Mouse (Mus musculus) CH12.LX (cell line): Measurements from ENCODE around the gene Cx3cl1. TPM values are rescaled to one million over a fixed set of nuclear protein-coding genes. Genes with fewer than 3 reads are reported as not detected.

Source experiments
- DNase-seq: peaks from one replicate; pipeline ENCODE4 v3.0.0-alpha.2; 2013; ENCODE audit errors: extremely low read depth
- H3K27ac ChIP-seq: 2 replicates; pipeline ENCODE4 v1.5.1; 2012; ENCODE audit warnings: low read depth, mild to moderate bottlenecking, control low read depth, moderate library complexity; ENCODE audit not compliant: insufficient read depth
- H3K27me3 ChIP-seq: replicated peaks from 2 replicates; pipeline ENCODE3; 2012; ENCODE audit warnings: inconsistent platforms
- H3K36me3 ChIP-seq, 2 experiments: replicated peaks in 1 of 2; 2 replicates each; pipeline versions ENCODE3 to v1.6.1; 2012; ENCODE audit warnings: inconsistent platforms in 1 of 2, low read length in 1 of 2, mild to moderate bottlenecking in 1 of 2, mixed read lengths in 1 of 2, moderate library complexity in 1 of 2; ENCODE audit not compliant: control insufficient read depth in 1 of 2, insufficient read depth in 1 of 2
- H3K4me1 ChIP-seq, 2 experiments: 2 replicates each; pipeline ENCODE4 v1.6.1; 2012; ENCODE audit warnings: inconsistent platforms in 1 of 2, moderate library complexity in 1 of 2; ENCODE audit not compliant: insufficient read depth in 2 of 2, control insufficient read depth in 1 of 2
- H3K4me2 ChIP-seq: 2 replicates; pipeline ENCODE4 v1.6.1; 2012; ENCODE audit warnings: low read depth, mild to moderate bottlenecking, control low read depth; ENCODE audit not compliant: poor library complexity, insufficient read depth, severe bottlenecking
- H3K4me3 ChIP-seq, 3 experiments: fragments of 150-350 bp in 1 of 3; sonication (generic) in 1 of 3; replicated peaks in 1 of 3; 2 replicates each; pipeline versions ENCODE3 to v1.5.1; 2011 to 2012; ENCODE audit warnings: low read depth in 2 of 3, low read length in 2 of 3, mild to moderate bottlenecking in 2 of 3, moderate library complexity in 2 of 3, control low read depth in 1 of 3, improper control_type of control experiment in 1 of 3, inconsistent platforms in 1 of 3, mixed read lengths in 1 of 3; ENCODE audit not compliant: poor library complexity in 1 of 3
- H3K79me2 ChIP-seq: replicated peaks from 2 replicates; pipeline ENCODE4 v1.6.1; 2012; ENCODE audit warnings: mild to moderate bottlenecking, moderate library complexity; ENCODE audit not compliant: control insufficient read depth, poor library complexity, insufficient read depth, severe bottlenecking; ENCODE audit errors: extremely low read depth
- H3K9ac ChIP-seq: 2 replicates; pipeline ENCODE4 v1.6.1; 2012; ENCODE audit warnings: low read depth, mild to moderate bottlenecking, control low read depth, moderate library complexity; ENCODE audit not compliant: insufficient read depth
- H3K9me3 ChIP-seq: replicated peaks from 2 replicates; pipeline ENCODE3; 2012; ENCODE audit warnings: low read length, inconsistent platforms, mixed read lengths
- BHLHE40 ChIP-seq: IDR thresholded peaks from 2 replicates; pipeline ENCODE4 v1.6.1; 2011; ENCODE audit warnings: mild to moderate bottlenecking, low read depth, low read length, improper control_type of control experiment
- CHD2 ChIP-seq: IDR thresholded peaks from 2 replicates; pipeline ENCODE4 v1.6.1; 2011; ENCODE audit warnings: low read length, improper control_type of control experiment
- ELF1 ChIP-seq: IDR thresholded peaks from 2 replicates; pipeline ENCODE4 v1.6.1; 2014; ENCODE audit warnings: low read depth, mild to moderate bottlenecking, inconsistent platforms, low read length, improper control_type of control experiment
- EP300 ChIP-seq: IDR thresholded peaks from 2 replicates; pipeline ENCODE4 v1.6.1; 2011; ENCODE audit warnings: low read length, improper control_type of control experiment
- ETS1 ChIP-seq: conservative IDR thresholded peaks from 2 replicates; pipeline ENCODE4 v1.6.1; 2012; ENCODE audit warnings: low read depth, mild to moderate bottlenecking, inconsistent platforms, low read length, improper control_type of control experiment, moderate library complexity
- GABPA ChIP-seq: IDR thresholded peaks from 2 replicates; pipeline ENCODE4 v1.6.1; 2012; ENCODE audit warnings: low read depth, low read length, improper control_type of control experiment, inconsistent platforms; ENCODE audit not compliant: insufficient replicate concordance
- IRF4 ChIP-seq: IDR thresholded peaks from 2 replicates; pipeline ENCODE4 v1.6.1; 2014; ENCODE audit warnings: low read depth, mild to moderate bottlenecking, inconsistent platforms, low read length, improper control_type of control experiment
- JUN ChIP-seq: IDR thresholded peaks from 2 replicates; pipeline ENCODE4 v1.6.1; 2011; ENCODE audit warnings: low read depth, mild to moderate bottlenecking, low read length, improper control_type of control experiment, moderate library complexity; ENCODE audit not compliant: insufficient read depth
- KAT2A ChIP-seq: IDR thresholded peaks from 2 replicates; pipeline ENCODE4 v1.6.1; 2012; ENCODE audit warnings: low read length, improper control_type of control experiment, inconsistent platforms; ENCODE audit not compliant: insufficient replicate concordance
- MAFK ChIP-seq: IDR thresholded peaks from 2 replicates; pipeline ENCODE4 v1.6.1; 2011; ENCODE audit warnings: low read length, improper control_type of control experiment; ENCODE audit not compliant: insufficient replicate concordance
- MAZ ChIP-seq: IDR thresholded peaks from 2 replicates; pipeline ENCODE4 v1.6.1; 2012; ENCODE audit warnings: low read depth, mild to moderate bottlenecking, inconsistent platforms, low read length, improper control_type of control experiment, moderate library complexity
- NELFE ChIP-seq: IDR thresholded peaks from 2 replicates; pipeline ENCODE4 v1.6.1; 2011; ENCODE audit warnings: low read depth, low read length, improper control_type of control experiment
- NRF1 ChIP-seq: IDR thresholded peaks from 2 replicates; pipeline ENCODE4 v1.6.1; 2014; ENCODE audit warnings: low read depth, mild to moderate bottlenecking, inconsistent platforms, low read length, improper control_type of control experiment, moderate library complexity
- PAX5 ChIP-seq: IDR thresholded peaks from 2 replicates; pipeline ENCODE4 v1.6.1; 2012; ENCODE audit warnings: low read length, inconsistent platforms, mixed read lengths
- POLR2A ChIP-seq: IDR thresholded peaks from 2 replicates; pipeline ENCODE4 v1.6.1; 2011; ENCODE audit warnings: low read depth, mild to moderate bottlenecking, improper control_type of control experiment, low read length
- RCOR1 ChIP-seq: conservative IDR thresholded peaks from 2 replicates; pipeline ENCODE4 v1.6.1; 2012; ENCODE audit warnings: low read depth, mild to moderate bottlenecking, inconsistent platforms, low read length, improper control_type of control experiment
- SIN3A ChIP-seq: IDR thresholded peaks from 2 replicates; pipeline ENCODE4 v1.6.1; 2012; ENCODE audit warnings: low read length, improper control_type of control experiment, inconsistent platforms
- SMC3 ChIP-seq: IDR thresholded peaks from 2 replicates; pipeline ENCODE4 v1.6.1; 2011; ENCODE audit warnings: low read depth, low read length, improper control_type of control experiment
- TCF12 ChIP-seq: IDR thresholded peaks from 2 replicates; pipeline ENCODE4 v1.6.1; 2014; ENCODE audit warnings: low read depth, mild to moderate bottlenecking, inconsistent platforms, low read length, improper control_type of control experiment
- UBTF ChIP-seq: IDR thresholded peaks from 2 replicates; pipeline ENCODE4 v1.6.1; 2012; ENCODE audit warnings: low read depth, mild to moderate bottlenecking, inconsistent platforms, low read length, improper control_type of control experiment, moderate library complexity
- USF1 ChIP-seq: IDR thresholded peaks from 2 replicates; pipeline ENCODE4 v1.6.1; 2014; ENCODE audit warnings: low read depth, mild to moderate bottlenecking, inconsistent platforms, low read length, improper control_type of control experiment
- ZKSCAN1 ChIP-seq: IDR thresholded peaks from 2 replicates; pipeline ENCODE4 v1.6.1; 2012; ENCODE audit warnings: low read depth, inconsistent platforms, low read length, improper control_type of control experiment, borderline replicate concordance
- ZMIZ1 ChIP-seq: IDR thresholded peaks from 2 replicates; pipeline ENCODE4 v1.6.1; 2012; ENCODE audit warnings: low read depth, mild to moderate bottlenecking, inconsistent platforms, low read length, improper control_type of control experiment
- ZNF384 ChIP-seq: IDR thresholded peaks from 2 replicates; pipeline ENCODE4 v1.6.1; 2012; ENCODE audit warnings: low read depth, low read length, improper control_type of control experiment, inconsistent platforms
- dilution Hi-C: fragments of 300-500 bp; cut with MboI; formaldehyde crosslinking; loops from 2 replicates; pipeline ENCODE4 v1.14.3; 2020; ENCODE audit warnings: low sequenced_read_pairs; ENCODE audit not compliant: extremely low pct_unique_long_range_greater_than_20kb, extremely low pct_ligation_motif_present
- in situ Hi-C: fragments of 300-500 bp; cut with MboI; formaldehyde crosslinking; loops from 3 replicates; pipeline ENCODE4 v1.14.3; 2019; ENCODE audit warnings: low sequenced_read_pairs, low pct_ligation_motif_present, low pct_unique_long_range_greater_than_20kb, mixed read lengths
- polyA plus RNA-seq: library from polyadenylated mRNA; unstranded; fragments of >175 nt; gene quantifications from 2 replicates; pipeline ENCODE4 v1.2.1, GENCODE M21; 2012; ENCODE audit warnings: low read depth; ENCODE audit not compliant: insufficient read length
- total RNA-seq, 2 experiments: library from RNA; depleted of rRNA; stranded (reverse); fragments of 300-350 nt in 1 of 2; fragments of >200 nt in 1 of 2; gene quantifications; 2 replicates each; pipeline ENCODE4 v1.2.3; 2012 to 2014

The Cx3cl1 gene
- total and polyA plus RNA-seq, 3 experiments = 0.19 to 4.2 (median 3.7) TPM

DNA sequence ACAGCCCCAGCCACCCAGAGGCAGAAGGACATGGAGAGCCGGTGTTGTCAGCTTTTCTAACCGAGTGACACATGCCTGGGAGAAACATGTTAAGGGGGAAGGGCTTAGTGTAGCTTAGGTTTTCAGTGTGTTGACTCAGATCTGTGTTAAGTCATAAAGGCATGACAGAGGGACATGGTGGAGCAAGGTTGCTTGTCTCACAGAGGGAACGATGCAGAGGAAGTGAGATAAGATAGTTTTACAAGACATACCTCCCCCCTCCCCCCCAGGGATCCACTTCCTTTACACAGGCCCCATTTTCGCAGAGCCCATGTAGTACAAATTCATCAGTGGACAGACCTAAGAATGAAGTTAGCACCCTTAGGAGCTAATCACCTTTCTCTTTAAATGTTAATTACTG, 30.6 kb downstream of the Cx3cl1 start (continued):
- TF ChIP-seq CHD2 (peak; percentile 73), ZNF384 (no peak), KAT2A (no peak), ELF1 (peak; percentile 48; the same call in 1 of the 2 replicates)

DNA sequence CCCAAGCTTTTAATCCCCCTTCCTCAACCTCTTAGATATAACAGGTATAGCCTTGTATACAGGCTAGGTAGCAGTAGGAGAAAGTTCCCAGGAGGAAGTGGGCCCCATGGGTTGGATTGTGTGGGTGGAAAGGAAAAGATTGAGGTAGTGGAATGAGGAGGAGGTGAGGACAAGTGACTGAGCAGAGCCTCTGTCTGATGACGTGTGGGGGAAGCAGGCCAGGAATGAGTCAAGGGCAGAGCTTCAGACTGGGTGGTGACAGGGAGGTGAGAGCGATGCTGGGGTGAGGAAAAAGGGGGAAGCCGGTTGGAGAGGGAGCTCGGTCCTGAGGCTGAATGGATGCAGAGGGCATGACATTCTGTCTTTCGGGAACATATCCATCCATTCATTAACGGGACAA, 31.7 kb downstream of the Cx3cl1 start:
- no peak for DNase-seq
- H3K4me3 ChIP-seq = no peak overlapping the region
- no peak overlapping the region for H3K4me2 ChIP-seq
- H3K36me3 ChIP-seq = no peaks in the 10 kb centered on the region
- H3K79me2 ChIP-seq = no peaks in the 10 kb centered on the region
- H3K9ac ChIP-seq = no peak overlapping the region
- no peak overlapping the region for H3K27ac ChIP-seq
- no peaks in the 10 kb centered on the region for H3K27me3 ChIP-seq
- dilution Hi-C loops = no loop called here
- TF ChIP-seq EP300 = no peak
- TF ChIP-seq IRF4 = peak; percentile 33; the same call in 1 of the 2 replicates
- peaks cover 40 to 65% of the 10 kb centered on the region in 2 experiments for H3K4me1 ChIP-seq
- in situ Hi-C loops = no loop called here
- H3K9me3 ChIP-seq = no peaks in the 10 kb centered on the region

DNA sequence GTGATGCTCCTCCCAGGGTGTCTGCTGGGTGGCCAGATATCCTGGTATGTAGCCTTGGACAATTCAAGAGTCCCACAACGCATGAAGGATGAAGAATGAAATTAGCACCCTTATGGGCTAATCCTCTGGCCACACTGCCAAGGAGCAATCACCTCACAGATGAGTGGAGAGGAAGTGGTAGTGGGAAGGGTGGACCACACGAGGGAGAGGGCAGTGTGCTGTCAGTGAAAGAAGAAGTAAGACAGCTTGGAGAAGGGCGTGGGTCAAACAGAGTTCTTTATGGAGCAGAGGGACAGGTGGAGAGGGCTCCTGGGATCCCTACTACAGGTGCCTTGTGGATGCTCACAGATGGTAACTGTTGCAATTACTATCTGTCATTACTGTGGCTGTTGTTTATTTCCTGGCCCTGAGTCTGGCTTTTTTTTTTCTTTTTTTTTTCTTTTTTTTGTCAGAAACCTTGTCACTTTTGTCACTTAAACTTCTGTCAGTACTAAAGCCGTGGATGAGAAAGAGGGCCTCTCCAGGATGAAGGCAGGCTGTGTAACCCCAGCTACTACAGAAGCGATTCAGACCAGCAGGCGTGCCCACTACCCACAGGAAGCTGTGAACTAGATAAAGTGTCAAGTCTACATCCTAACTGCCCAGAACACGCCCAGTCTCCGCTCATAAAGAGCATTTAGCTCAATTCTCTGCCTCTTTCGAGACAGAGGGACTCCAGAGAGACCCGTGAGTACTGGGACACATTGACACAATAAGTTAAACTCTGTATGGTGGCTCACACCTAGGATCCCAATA, 32.9 kb downstream of the Cx3cl1 start:
- Histone ChIP-seq H3K4me1 (peaks cover 44 to 76% of the 10 kb centered on the region in 2 experiments), H3K9ac (no peak overlapping the region), H3K27me3 (no peaks in the 10 kb centered on the region), H3K27ac (no peak overlapping the region), H3K9me3 (no peaks in the 10 kb centered on the region), H3K79me2 (no peaks in the 10 kb centered on the region), H3K4me2 (no peak overlapping the region), H3K4me3 (no peak overlapping the region), H3K36me3 (no peaks in the 10 kb centered on the region)
- no peak for DNase-seq
- dilution Hi-C loops (no loop called here), in situ Hi-C loops (no loop called here)
- TF ChIP-seq SMC3 (no peak), MAFK (no peak), MAZ (no peak), JUN (no peak), GABPA (no peak), NRF1 (no peak), ETS1 (no peak), ZMIZ1 (no peak), UBTF (no peak), SIN3A (no peak), TCF12 (no peak), RCOR1 (no peak), POLR2A (no peak), ZKSCAN1 (no peak), EP300 (no peak), PAX5 (no peak), USF1 (no peak), NELFE (no peak), ELF1 (no peak), BHLHE40 (no peak)
